Mouse (Mus musculus): ENCODE results near the gene AI481877. TPM values are rescaled to one million over a fixed set of nuclear protein-coding genes. Genes with fewer than 3 reads are reported as not detected.
A peak's percentile ranks its signal among the peaks of the same experiment; 100 is the strongest.

Gene AI481877
- total RNA-seq, 2 experiments from 2014 or later = not detected

DNA sequence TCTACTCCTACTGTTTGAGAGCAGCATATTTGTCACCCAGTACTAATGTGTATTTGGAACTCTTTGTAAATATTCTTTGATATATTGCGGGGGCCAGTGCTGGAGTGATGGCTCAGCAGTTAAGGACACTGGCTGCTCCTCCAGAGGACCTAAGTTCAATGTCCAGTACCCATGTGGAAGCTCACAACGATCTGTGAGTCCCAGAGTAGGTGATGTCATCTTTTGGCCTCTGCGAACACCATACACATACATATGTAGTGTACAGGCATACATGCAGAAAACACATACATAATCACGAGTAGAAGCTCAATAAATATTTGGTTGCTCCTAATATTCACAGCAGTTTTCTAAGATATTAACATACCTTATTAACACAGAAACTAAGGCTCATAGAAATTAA is 9.8 kb downstream of the AI481877 start:
- DNase-seq (ENCODE audit: extremely low spot score in 1 of 2, low spot score in 1 of 2) = no peak

DNA sequence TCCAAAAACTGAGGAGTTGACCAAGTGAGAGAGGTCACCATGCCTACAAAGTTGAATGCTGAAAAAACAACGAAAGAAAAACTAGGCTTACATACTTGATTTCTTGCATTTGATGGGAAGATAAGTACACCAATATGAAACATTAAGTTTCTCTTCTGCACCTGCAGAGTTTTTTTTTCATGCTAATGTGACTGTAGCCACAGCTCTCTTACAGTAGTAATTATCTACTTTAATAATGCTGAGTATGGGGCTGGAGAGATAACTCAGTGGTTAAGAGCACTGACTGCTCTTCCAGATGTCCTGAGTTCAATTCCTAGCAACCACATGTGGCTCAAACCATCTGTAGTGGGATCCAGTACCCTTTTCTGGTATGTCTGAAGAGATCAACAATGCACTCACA is 13.7 kb downstream of the AI481877 start:
- no peak for DNase-seq (ENCODE audit: extremely low spot score in 1 of 2, low spot score in 1 of 2)

DNA sequence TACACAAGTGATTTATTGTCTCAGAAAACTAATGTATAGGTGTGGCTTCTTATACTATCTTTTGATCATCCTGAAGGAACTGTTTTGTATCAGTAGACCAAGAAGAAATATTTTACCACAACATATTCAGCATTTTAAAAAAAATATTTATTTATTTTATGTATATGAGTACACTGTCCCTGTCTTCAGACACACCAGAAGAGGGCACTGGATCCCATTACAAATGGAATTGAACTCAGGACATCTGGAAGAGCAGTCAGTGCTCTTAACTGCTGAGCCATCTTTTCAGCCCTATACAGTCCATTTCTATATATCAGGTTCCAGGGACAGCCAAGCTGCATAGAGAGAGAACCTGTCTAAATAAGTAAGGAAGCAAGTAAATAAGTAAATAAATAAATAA is 15.2 kb downstream of the AI481877 start:
- no peak for DNase-seq (ENCODE audit: extremely low spot score in 1 of 2, low spot score in 1 of 2)

DNA sequence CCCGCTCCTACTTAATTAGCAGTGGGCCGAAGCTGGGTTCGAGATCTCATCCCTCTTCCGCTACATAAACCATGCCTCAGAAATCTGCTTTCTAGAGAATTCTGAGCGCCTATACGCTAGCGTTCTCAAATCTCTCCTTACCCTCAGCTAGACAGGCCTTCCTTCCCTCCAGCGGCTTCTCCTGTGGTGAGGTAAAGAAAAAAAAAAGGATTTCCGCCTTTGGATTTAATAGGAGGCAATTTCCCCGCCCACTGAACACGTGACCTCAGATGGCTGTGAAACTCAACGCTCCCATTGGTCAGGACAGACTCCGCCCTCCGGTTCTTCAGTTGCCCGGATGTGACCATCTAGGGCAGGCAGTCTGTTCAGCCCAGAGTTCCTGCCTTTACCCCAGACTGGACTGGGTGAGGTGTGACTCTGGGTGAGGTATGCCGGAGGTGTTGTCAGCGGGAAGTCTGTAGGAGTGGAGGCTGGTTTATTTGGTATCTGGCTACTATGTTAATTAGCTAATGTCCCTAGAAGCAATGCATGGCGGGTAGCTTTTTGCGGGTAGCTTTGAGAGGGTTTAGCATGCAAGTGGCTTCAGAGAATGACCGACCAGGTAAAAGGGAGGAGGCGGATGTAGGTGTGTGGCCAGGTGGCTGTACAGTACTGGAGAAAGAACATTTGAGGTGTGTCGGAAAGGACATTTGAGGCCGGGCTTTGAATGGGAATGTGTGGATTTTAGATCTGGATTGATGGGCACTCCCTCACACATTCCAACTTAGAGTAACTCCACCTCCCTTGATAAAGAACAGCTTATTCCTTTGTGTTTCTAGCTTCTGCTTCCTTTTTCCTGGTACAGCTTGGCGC is 20.9 kb downstream of the AI481877 start:
- no peak for DNase-seq (ENCODE audit: extremely low spot score in 1 of 2, low spot score in 1 of 2)

DNA sequence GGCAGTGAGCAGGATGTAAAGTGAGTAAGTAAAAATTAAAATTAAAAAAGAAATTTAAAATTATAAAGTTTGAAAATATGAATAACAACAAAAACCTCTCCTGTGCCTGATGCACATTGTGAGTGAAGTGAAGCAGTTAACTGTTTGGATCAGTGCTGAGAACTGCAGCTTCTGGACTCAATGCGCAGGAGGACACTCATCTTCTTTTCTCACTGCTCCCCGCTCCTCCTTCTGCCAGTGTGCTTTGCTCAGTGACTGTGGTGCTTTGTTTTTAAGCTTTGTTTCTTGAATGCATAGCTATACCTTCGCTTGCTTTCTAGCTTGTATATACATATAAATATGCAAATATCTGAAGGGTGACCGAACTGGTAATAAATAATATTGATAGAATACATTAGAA is 30.1 kb downstream of the AI481877 start:
- DNase-seq (ENCODE audit: extremely low spot score in 1 of 2, low spot score in 1 of 2) = no peak

DNA sequence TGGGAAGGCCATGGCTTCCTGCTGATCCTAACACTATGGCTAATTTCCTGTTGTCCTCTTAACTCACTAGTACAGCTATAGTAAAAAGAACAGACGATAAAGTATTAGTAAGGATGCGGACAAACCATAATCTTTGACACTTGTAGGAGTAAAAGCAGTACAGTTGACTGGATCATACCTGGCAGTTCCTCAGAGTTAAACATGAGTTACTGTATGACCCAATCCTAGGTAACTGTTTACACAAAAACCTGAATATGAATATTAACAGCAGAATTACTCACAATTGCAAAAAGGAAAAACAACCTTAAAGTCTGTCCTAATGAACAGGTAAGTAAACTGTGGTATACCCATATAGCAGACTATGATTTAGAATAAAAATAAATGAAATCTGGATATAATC is 30.9 kb downstream of the AI481877 start:
- no peak for DNase-seq (ENCODE audit: extremely low spot score in 1 of 2, low spot score in 1 of 2)

GRCm38 (mm10) chr4:59106661-59107060 is 32.1 kb downstream of the AI481877 start:
- DNase-seq (ENCODE audit: extremely low spot score in 1 of 2, low spot score in 1 of 2) = no peak

GRCm38 (mm10) chr4:59104166-59104565 is 34.6 kb downstream of the AI481877 start:
- no peak for DNase-seq (ENCODE audit: extremely low spot score in 1 of 2, low spot score in 1 of 2)

DNA sequence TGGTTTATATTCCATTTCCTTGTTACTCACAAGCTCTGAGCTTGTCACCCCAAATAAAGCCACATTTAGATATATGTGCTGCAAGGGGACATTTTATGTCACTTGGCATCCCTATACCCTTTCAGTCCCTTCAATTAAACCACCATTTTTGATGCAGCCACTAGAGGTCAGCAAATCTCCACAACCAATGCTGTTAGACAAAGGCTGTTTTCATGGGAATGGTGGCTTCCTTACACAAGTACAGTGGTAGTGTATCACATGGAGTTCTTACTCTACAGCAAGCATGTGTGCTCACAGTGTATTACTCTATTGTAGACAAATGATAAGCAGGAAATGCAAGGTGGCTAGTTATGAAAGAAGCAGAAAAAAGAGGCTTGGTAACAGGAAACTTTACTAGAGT is 42.4 kb downstream of the AI481877 start:
- DNase-seq (ENCODE audit: extremely low spot score in 1 of 2, low spot score in 1 of 2) = peak; percentile 44 to 72

GRCm38 (mm10) chr4:59089391-59089790 is 49.4 kb downstream of the AI481877 start:
- no peak for DNase-seq (ENCODE audit: extremely low spot score in 1 of 2, low spot score in 1 of 2)

- no peak for DNase-seq (ENCODE audit: extremely low spot score in 1 of 2, low spot score in 1 of 2)
Measured at GRCm38 (mm10) chr4:59083430-59083829, 55.4 kb downstream of the AI481877 start.

GRCm38 (mm10) chr4:59069276-59069675 is 69.5 kb downstream of the AI481877 start:
- DNase-seq (ENCODE audit: extremely low spot score in 1 of 2, low spot score in 1 of 2) = no peak

DNA sequence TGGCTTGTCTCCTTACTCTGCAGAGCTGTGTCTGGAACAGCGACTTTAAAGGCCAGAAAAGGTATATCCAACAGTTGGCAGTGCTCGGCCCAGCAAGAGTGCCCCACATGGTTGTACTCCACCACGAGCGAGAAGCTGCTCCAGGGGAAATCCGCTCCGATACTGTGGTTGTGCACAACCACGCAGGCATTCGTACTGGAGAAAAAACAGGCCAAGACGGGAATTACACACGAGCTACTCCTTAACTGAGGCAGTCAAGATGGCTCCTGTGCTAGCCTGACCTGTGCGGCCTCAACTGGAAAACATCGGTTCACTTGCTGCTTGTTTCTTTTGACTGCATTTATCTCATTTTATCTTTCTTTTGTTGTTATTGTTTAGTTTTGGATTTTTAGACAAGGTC is 76.3 kb downstream of the AI481877 start:
- DNase-seq (ENCODE audit: extremely low spot score in 1 of 2, low spot score in 1 of 2) = no peak

DNA sequence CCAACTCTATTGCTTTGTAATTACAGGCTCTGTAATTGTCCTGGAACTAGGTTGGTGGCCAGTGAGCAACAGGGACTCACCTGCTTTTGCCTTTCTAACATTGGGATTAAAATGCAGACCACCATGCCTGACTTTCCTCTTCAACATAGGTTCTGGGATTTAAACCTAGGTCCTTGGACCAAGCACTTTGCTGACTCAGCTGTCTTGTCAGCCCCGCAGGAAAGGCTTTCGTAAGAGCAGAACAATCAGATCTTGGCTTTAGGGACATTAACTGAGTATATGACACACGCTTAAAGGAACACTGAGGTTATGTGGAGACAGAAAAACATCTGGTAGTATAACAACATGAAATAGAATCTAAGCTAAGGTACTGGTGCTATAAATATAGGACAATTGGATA is 80.9 kb downstream of the AI481877 start:
- DNase-seq (ENCODE audit: extremely low spot score in 1 of 2, low spot score in 1 of 2) = no peak

- no peak for DNase-seq (ENCODE audit: extremely low spot score in 1 of 2, low spot score in 1 of 2)
Measured at GRCm38 (mm10) chr4:59051081-59051480, 87.7 kb downstream of the AI481877 start.

- DNase-seq (ENCODE audit: extremely low spot score in 1 of 2, low spot score in 1 of 2) = no peak
Measured at GRCm38 (mm10) chr4:59047222-59047621, 91.6 kb downstream of the AI481877 start.

GRCm38 (mm10) chr4:59043891-59044290 is 94.9 kb downstream of the AI481877 start:
- DNase-seq (ENCODE audit: extremely low spot score in 1 of 2, low spot score in 1 of 2) = no peak

DNA sequence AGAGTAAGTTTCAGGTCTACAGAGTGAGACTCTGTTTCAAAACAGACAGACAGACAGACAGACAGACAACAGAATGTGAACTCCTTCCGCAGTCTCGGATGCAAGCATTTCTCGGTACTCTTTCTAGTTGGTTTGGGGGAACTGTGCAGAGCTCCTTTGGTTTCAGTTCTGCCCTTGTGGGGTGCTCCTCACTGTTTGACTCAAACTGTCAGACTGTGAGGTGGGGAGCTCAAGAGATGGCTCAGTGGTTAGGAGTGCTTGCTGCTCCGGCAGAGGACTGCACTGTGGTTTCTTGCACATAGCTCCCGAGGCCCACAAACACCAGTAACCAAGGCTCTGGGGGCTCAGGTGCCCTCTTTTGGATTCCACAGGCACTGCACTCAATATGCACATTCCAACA is 95.7 kb downstream of the AI481877 start:
- no peak for DNase-seq (ENCODE audit: extremely low spot score in 1 of 2, low spot score in 1 of 2)

GRCm38 (mm10) chr4:59040397-59041287 is 98.1 kb downstream of the AI481877 start:
- DNase-seq (ENCODE audit: extremely low spot score in 1 of 2, low spot score in 1 of 2) = no peak

DNA sequence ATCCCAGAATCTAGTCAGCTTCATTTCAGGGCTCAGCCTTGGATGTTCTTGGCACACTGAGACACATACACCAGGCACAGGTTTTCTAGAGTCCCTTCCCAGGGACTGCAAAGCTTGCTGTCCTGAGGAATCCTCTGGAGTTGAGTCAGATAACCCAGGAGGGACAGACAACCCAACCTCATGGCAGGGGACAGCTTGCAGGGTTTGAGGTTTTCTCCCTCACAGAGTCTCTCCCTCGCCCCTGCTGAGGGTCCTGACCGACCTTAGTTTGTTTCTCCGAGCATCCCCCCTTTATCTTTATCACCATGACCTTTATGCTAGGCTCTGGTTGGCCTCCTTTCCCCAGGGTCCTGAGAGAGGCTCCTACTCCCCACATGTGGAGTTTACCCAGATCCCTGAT is 101.3 kb downstream of the AI481877 start:
- DNase-seq (ENCODE audit: extremely low spot score in 1 of 2, low spot score in 1 of 2) = no peak

DNA sequence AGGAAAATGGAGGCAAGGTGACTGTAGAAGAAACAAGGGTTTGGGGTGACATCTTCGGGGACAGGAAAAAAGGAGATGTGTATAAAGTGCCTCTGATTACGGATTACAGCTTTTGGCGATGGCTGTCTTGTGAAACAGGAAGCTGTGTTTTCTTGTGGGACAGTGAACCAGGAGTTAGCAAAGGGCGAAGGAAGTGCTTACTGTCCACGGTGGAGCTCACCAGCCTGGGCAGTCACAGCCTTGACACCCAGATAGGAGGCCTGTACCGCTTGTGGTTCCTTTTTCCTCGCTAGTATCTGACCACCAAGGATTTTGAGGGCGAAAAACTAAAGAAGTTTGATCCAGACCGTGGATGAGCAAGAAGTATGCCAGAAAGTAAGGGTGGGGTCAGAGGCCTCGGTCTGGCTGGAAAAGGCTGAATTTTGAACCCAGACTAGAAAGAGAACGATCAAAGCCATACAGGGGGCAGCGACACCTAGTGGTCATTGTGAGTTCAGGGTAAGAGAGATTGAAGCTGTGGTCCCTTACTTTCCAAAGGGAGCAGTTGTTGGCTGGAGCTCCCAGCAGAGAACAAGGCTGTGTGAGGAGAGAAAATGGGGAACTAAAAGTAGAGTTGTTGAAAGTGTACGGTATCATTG is 102.2 kb downstream of the AI481877 start:
- DNase-seq (ENCODE audit: extremely low spot score in 1 of 2, low spot score in 1 of 2) = peak; percentile 46 to 79

Data from layer of hippocampus, postnatal 25 days (tissue).